Mouse (Mus musculus) forebrain, embryonic 14.5 days (tissue): ENCODE measurements at regions not wholly inside any gene's neighbourhood (a gene's known extent, or its start where the extent isn't known, plus 50 kb on each side); places are given as distances from the start of the nearest gene placed in this dataset.

Experiments used
- ATAC-seq: fragments of 200-750 bp; cut with Nextera tagmentation; 2 replicates; pipeline ENCODE4 v1.8.0; 2017; ENCODE audit warnings: mild to moderate bottlenecking, moderate library complexity
- DNase-seq: peaks from one replicate; pipeline ENCODE4 v3.0.0-alpha.2; 2015; ENCODE audit warnings: low spot score
- H3K27ac ChIP-seq: fragments of 300-500 bp; sonication (generic); 2 replicates; pipeline ENCODE4 v1.5.1; 2014; ENCODE audit warnings: low read depth, mild to moderate bottlenecking, control low read depth, low read length, moderate library complexity
- H3K27me3 ChIP-seq: fragments of 300-500 bp; sonication (generic); replicated peaks from 2 replicates; pipeline ENCODE4 v1.6.1; 2014; ENCODE audit warnings: low read length, control low read depth, mixed read lengths; ENCODE audit not compliant: control insufficient read depth, insufficient read depth
- H3K36me3 ChIP-seq: fragments of 300-500 bp; sonication (generic); 2 replicates; pipeline ENCODE4 v1.6.1; 2014; ENCODE audit warnings: low read length, control low read depth; ENCODE audit not compliant: control insufficient read depth, insufficient read depth
- H3K4me1 ChIP-seq: fragments of 300-500 bp; sonication (generic); 2 replicates; pipeline ENCODE4 v1.6.1; 2014; ENCODE audit warnings: antibody characterized with exemption, low read length, control low read depth; ENCODE audit not compliant: control insufficient read depth, insufficient read depth
- H3K4me2 ChIP-seq: fragments of 300-500 bp; sonication (generic); 2 replicates; pipeline ENCODE4 v1.6.1; 2014; ENCODE audit warnings: mild to moderate bottlenecking, control low read depth, low read length
- H3K4me3 ChIP-seq: fragments of 300-500 bp; sonication (generic); 2 replicates; pipeline ENCODE4 v1.5.1; 2014; ENCODE audit warnings: low read depth, low read length, control low read depth
- H3K9ac ChIP-seq: fragments of 300-500 bp; sonication (generic); 2 replicates; pipeline ENCODE4 v1.6.1; 2014; ENCODE audit warnings: mild to moderate bottlenecking, low read length, control low read depth, moderate library complexity
- H3K9me3 ChIP-seq: fragments of 300-500 bp; sonication (generic); replicated peaks from 2 replicates; pipeline ENCODE4 v1.6.1; 2016; ENCODE audit warnings: low read length, control low read depth, mixed read lengths; ENCODE audit not compliant: control insufficient read depth
- WGBS: fragments of 180-500 bp; shearing (Covaris S2); extraction: QIAGEN DNeasy Blood & Tissue Kit; methylation state at CpG from one replicate; pipeline ENCODE4 v1.1.7; 2014; 5-methylcytosine and 5-hydroxymethylcytosine counted together

DNA sequence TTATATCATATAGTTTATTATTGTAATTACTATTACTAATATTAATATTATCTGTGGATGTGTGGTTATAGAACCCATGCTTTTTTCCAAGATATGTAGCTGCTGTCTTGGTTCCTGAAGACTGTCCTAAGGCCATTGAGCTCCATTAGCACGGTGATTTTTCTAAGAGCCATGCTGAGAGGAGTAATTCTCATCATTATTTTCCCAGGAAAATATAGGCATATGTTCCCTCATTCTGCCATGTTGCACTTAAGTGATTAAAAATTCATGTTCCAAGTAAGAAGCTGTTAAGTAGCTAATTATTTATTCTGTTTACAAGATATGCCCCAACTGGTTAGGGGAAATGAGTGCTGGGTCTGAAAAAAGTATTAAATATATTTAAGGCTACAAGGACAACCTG, 345.4 kb upstream of the Epha5 start:
- Histone ChIP-seq H3K4me2 (no peak overlapping the region), H3K9me3 (no peaks in the 10 kb centered on the region), H3K9ac (no peak overlapping the region), H3K4me3 (no peak overlapping the region), H3K4me1 (no peaks in the 10 kb centered on the region), H3K36me3 (no peaks in the 10 kb centered on the region), H3K27ac (no peak overlapping the region), H3K27me3 (no peaks in the 10 kb centered on the region)
- WGBS = 46% methylated on average over 1 of the region's 1 CpGs
- ATAC-seq (peak; percentile 70; the same call in 1 of the 2 replicates), DNase-seq (peak; percentile 52)

DNA sequence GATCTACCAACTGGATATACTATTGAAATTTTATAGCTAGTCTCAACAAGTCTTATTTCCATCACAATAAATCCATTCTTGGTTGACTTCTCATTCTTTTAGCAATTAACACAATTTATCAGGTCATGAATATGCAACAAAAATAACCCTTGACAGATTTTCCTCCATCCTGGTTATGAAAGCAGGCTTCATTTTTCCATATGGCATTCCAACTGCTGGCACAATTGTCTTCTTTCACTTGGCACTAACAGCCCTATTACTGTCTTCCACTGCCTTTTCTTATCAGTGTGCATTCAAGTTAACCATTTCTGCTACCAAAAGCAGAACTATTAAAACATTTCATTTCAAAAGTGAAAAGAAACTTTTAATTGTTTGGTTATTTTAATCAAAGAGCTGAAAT, 334.9 kb upstream of the Epha5 start:
- H3K9ac ChIP-seq = no peak overlapping the region
- H3K4me3 ChIP-seq = no peak overlapping the region
- H3K4me2 ChIP-seq = no peak overlapping the region
- no peaks in the 10 kb centered on the region for H3K27me3 ChIP-seq
- ATAC-seq = peak; percentile 79
- H3K4me1 ChIP-seq = no peaks in the 10 kb centered on the region
- no peaks in the 10 kb centered on the region for H3K9me3 ChIP-seq
- H3K36me3 ChIP-seq = no peaks in the 10 kb centered on the region
- peak; percentile 84 for DNase-seq
- no peak overlapping the region for H3K27ac ChIP-seq

DNA sequence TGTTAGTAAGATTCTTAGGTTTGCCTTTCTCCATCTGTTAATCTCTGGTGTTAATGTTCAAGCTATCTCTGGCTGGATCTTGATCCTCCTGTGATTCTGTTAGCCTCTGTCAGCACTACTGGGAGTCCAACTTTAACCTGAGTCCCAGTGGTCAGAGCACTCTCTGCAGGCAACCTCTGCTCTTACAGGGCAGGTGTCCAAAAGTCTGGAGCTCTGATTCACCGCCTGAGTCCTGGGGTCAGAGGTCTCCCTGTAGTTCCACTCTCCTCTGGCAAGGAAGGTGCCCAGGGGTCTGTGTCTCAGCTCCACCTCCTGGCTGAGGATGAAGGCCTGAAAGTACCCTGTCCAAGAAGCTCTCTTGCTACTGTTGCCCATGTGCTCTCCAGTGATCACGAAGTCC, 288.3 kb upstream of the Epha5 start:
- Histone ChIP-seq H3K36me3 (no peaks in the 10 kb centered on the region), H3K4me3 (no peak overlapping the region), H3K27me3 (no peaks in the 10 kb centered on the region), H3K9me3 (no peaks in the 10 kb centered on the region), H3K9ac (no peak overlapping the region), H3K27ac (no peak overlapping the region), H3K4me1 (no peaks in the 10 kb centered on the region), H3K4me2 (no peak overlapping the region)
- 86% methylated on average over 2 of the region's 2 CpGs for WGBS
- DNase-seq (no peak), ATAC-seq (no peak)

DNA sequence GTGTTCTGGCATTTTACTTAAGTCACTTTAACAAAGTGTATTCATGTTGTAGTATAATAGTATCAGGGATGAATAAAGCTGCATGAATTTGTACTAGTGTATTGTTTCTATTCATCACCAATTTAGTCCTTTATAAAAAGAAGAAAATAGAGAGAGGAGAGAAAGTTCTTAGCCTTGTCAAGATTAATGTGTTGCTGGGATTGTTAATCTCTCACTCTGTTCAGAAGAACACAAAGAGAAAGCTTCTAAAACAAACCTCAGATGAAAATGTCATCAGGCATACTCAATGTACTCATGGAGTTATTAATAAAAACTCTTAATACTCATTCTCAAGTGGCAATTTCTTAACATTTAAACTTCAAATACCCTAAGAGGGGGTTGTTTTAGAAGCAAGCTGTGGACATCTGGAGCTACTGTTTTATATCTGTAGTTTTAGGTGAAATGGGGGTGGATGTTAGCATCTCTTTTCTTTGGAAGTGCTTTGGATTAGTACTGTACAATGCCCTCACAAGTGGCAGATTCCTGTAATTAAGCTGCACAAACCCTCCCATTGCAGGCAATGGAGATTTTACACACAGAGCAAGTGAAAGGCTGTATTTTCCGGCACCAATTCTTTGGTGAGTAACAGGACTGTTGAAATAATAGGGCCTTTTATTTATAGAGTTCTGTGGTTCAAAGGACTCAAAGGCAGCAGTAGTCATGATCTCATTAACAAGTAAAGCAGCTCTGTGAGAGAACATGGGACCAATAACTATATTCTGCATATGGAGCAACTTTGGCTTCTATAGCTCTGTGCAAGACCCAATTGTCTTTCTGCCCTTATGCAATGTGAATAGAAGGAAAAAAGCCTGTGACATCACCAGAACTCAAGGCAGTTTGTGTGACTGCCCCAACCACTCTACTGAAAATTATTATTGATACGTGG, 273.4 kb upstream of the Epha5 start:
- no peaks in the 10 kb centered on the region for H3K27me3 ChIP-seq
- ATAC-seq (peak; percentile 97), DNase-seq (peak; percentile 84)
- no peaks in the 10 kb centered on the region for H3K36me3 ChIP-seq
- H3K4me3 ChIP-seq = no peak overlapping the region
- H3K4me1 ChIP-seq = no peaks in the 10 kb centered on the region
- 8% methylated on average over 2 of the region's 2 CpGs for WGBS
- H3K9ac ChIP-seq = no peak overlapping the region
- no peaks in the 10 kb centered on the region; the same call in 1 of the 2 replicates for H3K9me3 ChIP-seq
- H3K4me2 ChIP-seq = no peak overlapping the region
- no peak overlapping the region for H3K27ac ChIP-seq

DNA sequence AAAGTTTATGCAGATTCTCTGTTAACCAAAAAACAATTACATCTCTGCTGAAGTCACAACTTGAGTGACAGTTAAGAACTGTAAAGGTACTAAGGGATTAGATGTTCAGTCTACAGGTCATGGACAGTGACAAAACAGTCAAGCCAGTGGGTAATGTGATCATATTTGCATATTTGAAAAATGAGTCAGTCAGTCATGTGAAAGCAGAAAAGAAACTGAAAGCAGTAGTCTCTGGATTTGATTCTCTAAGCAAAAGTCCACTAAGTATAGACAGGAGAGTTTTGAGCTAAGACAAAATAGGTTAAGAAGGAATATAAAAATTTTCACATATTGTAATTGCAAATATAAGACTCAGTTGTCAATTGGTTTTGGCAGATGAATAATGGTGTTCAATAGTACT, 270.4 kb upstream of the Epha5 start:
- Histone ChIP-seq H3K4me3 (no peak overlapping the region), H3K9ac (no peak overlapping the region), H3K27me3 (no peaks in the 10 kb centered on the region), H3K27ac (no peak overlapping the region), H3K36me3 (no peaks in the 10 kb centered on the region), H3K9me3 (no peaks in the 10 kb centered on the region), H3K4me2 (no peak overlapping the region), H3K4me1 (no peaks in the 10 kb centered on the region)
- ATAC-seq = no peak
- DNase-seq = no peak

DNA sequence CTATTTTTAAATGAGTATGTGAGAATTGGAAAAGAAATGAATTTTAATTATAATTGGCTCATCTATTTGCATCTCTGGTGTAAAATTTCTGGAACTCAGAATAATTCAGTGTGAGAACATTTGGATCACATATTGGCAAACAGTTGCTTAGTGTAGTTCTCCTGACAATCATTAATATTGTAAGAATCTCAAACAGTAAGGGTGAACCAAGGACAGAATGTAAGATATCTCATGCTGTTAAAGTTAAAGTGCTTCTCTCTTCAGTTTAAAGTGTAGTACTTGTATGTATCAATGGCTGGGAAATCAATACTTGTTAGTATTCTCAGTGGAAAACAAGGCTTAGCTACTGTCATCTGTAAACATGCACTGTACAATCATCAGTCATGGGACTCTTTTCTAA, 238.0 kb upstream of the Epha5 start:
- Histone ChIP-seq H3K36me3 (no peaks in the 10 kb centered on the region), H3K4me1 (no peaks in the 10 kb centered on the region)

DNA sequence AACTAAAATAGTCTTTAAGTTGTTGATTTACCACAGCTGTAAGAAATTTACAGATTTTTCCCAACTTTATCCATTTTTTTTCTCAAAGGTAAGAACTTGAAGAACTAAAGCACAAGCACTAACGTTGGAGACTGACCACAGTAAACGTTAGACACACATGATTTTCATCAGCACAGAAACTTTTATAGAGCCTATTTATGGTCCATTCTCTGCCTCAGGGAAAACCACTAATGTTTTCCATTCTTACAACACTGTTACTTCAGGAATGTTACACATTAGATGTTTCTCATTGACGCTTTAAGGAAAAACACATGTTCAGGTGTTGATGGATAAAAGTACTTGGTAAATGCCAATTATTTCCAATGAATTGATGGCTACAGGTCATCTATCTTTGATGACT, 218.3 kb upstream of the Epha5 start:
- Histone ChIP-seq H3K9me3 (no peaks in the 10 kb centered on the region), H3K36me3 (no peaks in the 10 kb centered on the region), H3K27me3 (no peaks in the 10 kb centered on the region), H3K4me3 (no peak overlapping the region), H3K27ac (no peak overlapping the region), H3K4me1 (no peaks in the 10 kb centered on the region), H3K4me2 (no peak overlapping the region), H3K9ac (no peak overlapping the region)
- no peak for ATAC-seq
- no peak for DNase-seq
- WGBS = 87% methylated on average over 3 of the region's 3 CpGs

More for the DNA sequence above, 238.0 kb upstream of the Epha5 start:
- no peaks in the 10 kb centered on the region for H3K9me3 ChIP-seq
- H3K4me2 ChIP-seq = no peak overlapping the region
- DNase-seq (peak; percentile 57), ATAC-seq (no peak; the same call in 1 of the 2 replicates)
- H3K27me3 ChIP-seq = no peaks in the 10 kb centered on the region
- no peak overlapping the region for H3K9ac ChIP-seq
- H3K4me3 ChIP-seq = no peak overlapping the region
- no peak overlapping the region for H3K27ac ChIP-seq

DNA sequence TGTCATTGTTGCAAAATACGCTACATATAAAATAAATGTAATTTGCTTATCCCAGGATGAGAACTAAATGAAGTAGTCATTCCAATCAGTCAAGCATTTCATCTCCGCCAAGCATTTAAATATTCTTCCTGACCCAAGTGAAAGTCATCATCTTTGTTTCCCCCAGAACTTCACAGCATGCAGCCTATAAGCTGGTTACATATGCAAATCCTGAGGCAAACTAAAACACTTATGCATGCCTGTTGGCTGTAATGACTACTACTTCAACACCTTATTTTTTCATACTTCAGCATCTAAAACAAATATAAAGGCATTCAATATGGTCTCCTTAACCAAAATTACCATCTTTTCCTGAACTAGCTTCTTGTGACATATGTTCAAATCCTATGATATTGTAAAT, 215.7 kb upstream of the Epha5 start:
- no peaks in the 10 kb centered on the region for H3K9me3 ChIP-seq
- H3K36me3 ChIP-seq = no peaks in the 10 kb centered on the region
- no peak overlapping the region for H3K9ac ChIP-seq
- DNase-seq (no peak), ATAC-seq (no peak)
- no peak overlapping the region for H3K4me2 ChIP-seq
- 62% methylated on average over 2 of the region's 2 CpGs for WGBS
- H3K27me3 ChIP-seq = no peaks in the 10 kb centered on the region
- no peaks in the 10 kb centered on the region for H3K4me1 ChIP-seq
- no peak overlapping the region for H3K4me3 ChIP-seq
- no peak overlapping the region for H3K27ac ChIP-seq

DNA sequence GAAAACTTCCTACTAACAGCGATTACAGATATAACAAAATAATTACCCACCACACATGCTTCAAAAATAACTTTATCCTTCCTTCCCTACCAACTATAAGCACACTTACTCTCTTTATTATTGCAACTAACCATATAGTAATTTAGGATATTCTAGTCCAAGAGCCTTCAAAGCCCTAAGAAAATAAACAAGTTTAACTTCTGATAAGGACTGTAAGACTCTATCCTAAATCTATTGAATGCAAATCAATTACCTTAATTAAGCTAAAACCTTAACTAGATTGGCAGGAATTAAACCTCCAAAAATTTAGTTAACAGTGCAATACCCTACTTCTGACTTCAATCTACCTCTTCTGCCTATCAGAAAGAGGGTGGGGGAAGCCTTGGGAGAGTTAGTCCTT, 201.0 kb upstream of the Epha5 start:
- no peak overlapping the region for H3K4me3 ChIP-seq
- no peaks in the 10 kb centered on the region for H3K27me3 ChIP-seq
- no peak overlapping the region for H3K4me2 ChIP-seq
- H3K9me3 ChIP-seq = no peaks in the 10 kb centered on the region
- ATAC-seq (no peak), DNase-seq (no peak)
- no peak overlapping the region for H3K27ac ChIP-seq
- no peaks in the 10 kb centered on the region for H3K36me3 ChIP-seq
- H3K4me1 ChIP-seq = no peaks in the 10 kb centered on the region
- H3K9ac ChIP-seq = no peak overlapping the region
- WGBS = 98% methylated on average over 1 of the region's 1 CpGs
